Mouse (Mus musculus): ENCODE results near the gene Usp10. TPM values are rescaled to one million over a fixed set of nuclear protein-coding genes. Genes with fewer than 3 reads are reported as not detected.

Usp10 gene
- total RNA-seq, 2 experiments from 2014 or later: 86.4 to 88.9 TPM

DNA sequence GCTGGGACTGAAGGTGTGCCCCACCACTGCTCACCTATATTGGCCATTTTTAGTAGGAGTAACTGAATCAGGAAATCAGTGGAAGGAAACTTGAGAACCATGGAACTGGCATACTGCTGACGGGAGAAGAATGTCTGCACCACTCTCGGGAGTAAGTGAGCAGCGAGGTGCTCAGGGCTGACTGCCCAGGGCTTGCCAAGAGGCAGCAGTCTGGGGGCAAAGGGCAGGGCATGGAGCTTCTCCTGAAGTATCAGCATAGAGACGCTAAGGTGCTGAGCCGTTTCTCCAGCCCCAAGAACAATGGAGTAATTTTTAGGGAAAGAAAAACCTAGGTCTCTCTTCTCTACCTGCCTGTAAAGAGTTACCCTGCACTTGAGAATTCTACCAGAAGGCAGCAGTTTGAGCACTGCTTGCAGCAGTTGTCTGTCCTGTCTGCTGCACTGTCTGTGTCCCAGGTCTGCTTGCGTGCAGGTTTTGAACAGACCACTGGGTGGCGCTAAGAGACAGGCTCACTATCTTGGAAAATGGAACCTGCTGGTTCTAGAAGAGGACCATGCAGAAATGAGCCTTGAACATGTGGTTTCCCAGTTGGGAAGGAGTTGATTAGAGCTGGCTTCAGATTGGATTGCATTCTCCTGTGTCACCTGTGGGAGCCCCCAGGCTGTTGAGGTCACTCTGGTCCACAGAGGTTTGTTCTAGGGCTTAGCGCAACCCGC is 34.1 kb downstream of the Usp10 start:
- intact Hi-C loops (cut with DNase I): loop anchor here (1.0 kb wide), 2 partner anchors 127 to 134 kb away; no protein-coding TSS in a partner anchor
- Histone ChIP-seq H3K4me3 (no peak overlapping the region), H3K27ac (no peak overlapping the region)
- DNase-seq (ENCODE audit: extremely low spot score in 1 of 2, low spot score in 2 of 2): peak; percentile 73 to 84
- peak; percentile 92 for TF ChIP-seq CTCF (IDR thresholded peaks at IDR 0.05)

DNA sequence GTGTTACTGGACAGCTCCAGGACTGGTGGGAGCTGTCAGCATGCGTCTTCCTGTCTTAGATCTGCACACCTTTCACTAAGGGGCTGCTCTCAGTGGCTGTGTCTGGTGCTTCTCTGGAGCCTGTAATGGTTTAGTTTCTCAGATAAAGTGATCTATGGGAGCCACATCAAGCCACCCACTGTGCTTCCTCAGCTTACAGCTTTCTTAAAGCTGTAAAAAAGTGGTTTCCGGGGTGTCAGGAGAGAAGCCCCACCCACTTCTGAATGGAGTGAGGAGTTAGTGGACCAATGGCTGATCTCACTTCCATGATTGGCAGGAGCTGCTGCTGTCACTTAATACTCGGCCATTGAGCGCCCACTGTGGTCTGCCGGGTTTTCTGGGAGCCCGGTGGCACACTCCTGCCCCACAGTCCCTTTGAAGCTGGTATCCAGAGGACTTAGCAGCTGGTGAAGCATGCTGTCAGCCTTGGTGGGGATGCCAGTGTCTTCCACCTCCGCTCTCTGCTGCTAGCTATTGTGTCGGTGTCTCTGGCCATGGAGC is 36.2 kb downstream of the Usp10 start:
- Histone ChIP-seq H3K4me3 (no peak overlapping the region), H3K27ac (no peak overlapping the region)
- TF ChIP-seq CTCF (IDR thresholded peaks at IDR 0.05): no peak
- no peak for DNase-seq (ENCODE audit: extremely low spot score in 1 of 2, low spot score in 2 of 2)
- intact Hi-C loops (cut with DNase I): no loop called here

DNA sequence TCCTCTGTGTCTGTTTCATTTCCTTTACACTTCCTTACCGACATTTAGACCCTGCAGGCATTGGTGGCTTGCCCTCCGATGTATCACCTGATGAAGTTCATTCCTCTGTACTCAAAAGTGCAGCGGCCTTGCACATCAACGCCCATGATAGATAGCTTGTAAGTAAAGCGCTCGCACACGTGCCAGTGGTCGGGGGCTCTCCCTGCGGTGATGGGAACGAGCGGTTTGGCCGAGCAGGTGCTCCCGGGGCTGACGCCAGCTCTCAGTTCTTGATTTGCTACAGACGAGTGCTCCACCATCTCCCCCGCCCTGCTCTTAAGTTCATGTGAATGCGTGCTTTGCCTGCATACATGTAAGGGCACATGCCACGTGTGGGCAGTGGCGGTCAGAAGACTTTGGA is 37.5 kb downstream of the Usp10 start:
- no peak overlapping the region for H3K4me3 ChIP-seq
- intact Hi-C loops (cut with DNase I): no loop called here
- TF ChIP-seq CTCF (IDR thresholded peaks at IDR 0.05): no peak
- no peak for DNase-seq (ENCODE audit: extremely low spot score in 1 of 2, low spot score in 2 of 2)
- H3K27ac ChIP-seq: no peak overlapping the region

- Histone ChIP-seq H3K4me3 (no peak overlapping the region), H3K27ac (no peak overlapping the region)
- peak; percentile 45 to 47 for DNase-seq (ENCODE audit: extremely low spot score in 1 of 2, low spot score in 2 of 2)
- peak; percentile 3 for TF ChIP-seq CTCF (IDR thresholded peaks at IDR 0.05)
- intact Hi-C loops (cut with DNase I): no loop called here
Measured at GRCm38 (mm10) chr8:119948340-119948739, 38.2 kb downstream of the Usp10 start.

- H3K4me3 ChIP-seq: no peak overlapping the region
- DNase-seq (ENCODE audit: extremely low spot score in 1 of 2, low spot score in 2 of 2): no peak
- no peak for TF ChIP-seq CTCF (IDR thresholded peaks at IDR 0.05)
- H3K27ac ChIP-seq: peak overlapping the region; percentile 44; the same call in 1 of the 2 replicates
- intact Hi-C loops (cut with DNase I): loop anchor here (5.0 kb wide), 1 partner anchor 190 kb away; no protein-coding TSS in a partner anchor
Measured at GRCm38 (mm10) chr8:119952282-119952681, 42.1 kb downstream of the Usp10 start.

- Histone ChIP-seq H3K4me3 (no peak overlapping the region), H3K27ac (no peak overlapping the region)
- intact Hi-C loops (cut with DNase I): loop anchor here (5.0 kb wide), 1 partner anchor 190 kb away; no protein-coding TSS in a partner anchor
- no peak for TF ChIP-seq CTCF (IDR thresholded peaks at IDR 0.05)
- peak; percentile 36 to 41 for DNase-seq (ENCODE audit: extremely low spot score in 1 of 2, low spot score in 2 of 2)
Measured at GRCm38 (mm10) chr8:119952747-119953146, 42.6 kb downstream of the Usp10 start.

GRCm38 (mm10) chr8:119955333-119955732 is 45.2 kb downstream of the Usp10 start:
- intact Hi-C loops (cut with DNase I): no loop called here
- H3K27ac ChIP-seq: no peak overlapping the region
- DNase-seq (ENCODE audit: extremely low spot score in 1 of 2, low spot score in 2 of 2): no peak
- no peak overlapping the region for H3K4me3 ChIP-seq
- no peak for TF ChIP-seq CTCF (IDR thresholded peaks at IDR 0.05)

DNA sequence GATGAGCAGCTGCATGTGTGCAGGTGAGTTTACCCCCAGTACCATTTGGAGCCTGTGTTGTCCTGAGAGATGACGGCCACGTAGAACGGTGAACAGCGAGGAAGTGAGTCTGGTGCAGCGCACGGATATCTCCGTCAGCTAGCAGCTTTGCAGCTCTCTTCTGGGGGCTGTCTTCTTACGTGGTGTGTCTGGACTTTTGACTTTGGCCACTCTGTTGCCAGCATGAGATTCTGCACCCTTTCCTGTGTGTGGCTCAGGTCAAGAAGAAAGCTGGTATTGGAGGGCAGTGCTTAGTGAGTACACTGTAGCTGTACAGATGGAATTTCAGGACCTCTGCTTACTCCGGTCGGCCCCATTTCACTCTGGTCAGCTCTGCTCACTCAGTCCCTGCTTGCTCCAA is 47.9 kb downstream of the Usp10 start:
- no peak for TF ChIP-seq CTCF (IDR thresholded peaks at IDR 0.05)
- intact Hi-C loops (cut with DNase I): no loop called here
- no peak for DNase-seq (ENCODE audit: extremely low spot score in 1 of 2, low spot score in 2 of 2)
- Histone ChIP-seq H3K4me3 (no peak overlapping the region), H3K27ac (no peak overlapping the region)

DNA sequence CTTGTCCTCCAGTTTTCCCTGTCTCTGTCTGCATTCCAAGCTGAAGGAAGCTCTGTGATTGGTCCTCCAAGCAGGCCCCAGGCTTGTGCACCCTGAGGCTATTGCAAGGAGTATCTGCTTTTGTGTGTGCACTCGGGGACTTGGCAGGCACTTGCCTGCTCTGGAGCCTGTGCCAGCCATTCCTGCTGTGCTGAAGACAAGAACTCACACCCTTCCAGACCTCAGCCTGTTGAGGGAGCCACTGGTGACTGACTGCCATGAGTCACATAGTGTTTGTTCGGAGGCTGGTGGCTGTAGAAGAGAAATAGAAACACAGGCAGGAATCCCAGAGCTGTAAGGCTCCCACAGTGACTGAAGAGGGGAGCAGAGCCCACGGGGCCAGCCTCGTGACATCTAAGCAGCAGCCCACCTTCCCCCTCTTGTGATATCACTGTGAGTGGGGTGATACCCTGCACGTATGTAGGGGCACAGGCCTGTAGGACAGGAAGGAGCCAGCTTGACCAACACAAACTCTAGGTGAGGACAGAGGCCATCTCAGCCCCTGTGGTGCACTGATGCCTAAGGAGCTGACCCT is 50.5 kb downstream of the Usp10 start:
- H3K27ac ChIP-seq: peak overlapping the region; percentile 64
- no peak overlapping the region for H3K4me3 ChIP-seq
- peak; percentile 46 to 60 for DNase-seq (ENCODE audit: extremely low spot score in 1 of 2, low spot score in 2 of 2)
- no peak; the same call in 1 of the 2 replicates for TF ChIP-seq CTCF (IDR thresholded peaks at IDR 0.05)
- intact Hi-C loops (cut with DNase I): no loop called here

GRCm38 (mm10) chr8:119964859-119965258 is 54.7 kb downstream of the Usp10 start:
- no peak for TF ChIP-seq CTCF (IDR thresholded peaks at IDR 0.05)
- no peak for DNase-seq (ENCODE audit: extremely low spot score in 1 of 2, low spot score in 2 of 2)
- no peak overlapping the region for H3K4me3 ChIP-seq
- intact Hi-C loops (cut with DNase I): no loop called here
- no peak overlapping the region for H3K27ac ChIP-seq

DNA sequence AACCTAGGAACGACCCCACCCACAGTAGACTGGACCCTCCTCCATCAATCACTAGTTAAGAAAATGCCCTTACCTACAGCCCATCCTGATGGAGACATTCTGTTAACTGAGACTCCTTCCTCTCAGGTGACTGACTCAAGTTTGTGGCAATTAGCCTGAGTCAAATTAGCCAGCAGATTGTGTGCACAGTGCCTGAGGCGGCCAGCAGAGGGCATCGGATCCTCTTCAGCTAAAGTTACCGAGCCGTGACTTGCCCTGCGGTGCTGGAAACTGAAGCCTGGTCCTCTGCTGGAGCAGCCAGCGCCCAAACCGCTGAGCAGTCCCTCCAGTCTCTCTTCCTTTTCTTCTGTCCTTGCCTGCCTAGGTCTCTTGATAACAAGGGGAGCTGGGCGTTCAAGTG is 57.3 kb downstream of the Usp10 start:
- DNase-seq (ENCODE audit: extremely low spot score in 1 of 2, low spot score in 2 of 2): no peak
- Histone ChIP-seq H3K4me3 (no peak overlapping the region), H3K27ac (no peak overlapping the region)
- intact Hi-C loops (cut with DNase I): no loop called here
- peak; percentile 21; the same call in 1 of the 2 replicates for TF ChIP-seq CTCF (IDR thresholded peaks at IDR 0.05)

- DNase-seq (ENCODE audit: extremely low spot score in 1 of 2, low spot score in 2 of 2): peak; percentile 38 to 55
Measured at GRCm38 (mm10) chr8:119970169-119970568, 60.0 kb downstream of the Usp10 start.

More at GRCm38 (mm10) chr8:119970169-119970568, 60.0 kb downstream of the Usp10 start:
- H3K27ac ChIP-seq: no peak overlapping the region
- no peak for TF ChIP-seq CTCF (IDR thresholded peaks at IDR 0.05)
- intact Hi-C loops (cut with DNase I): no loop called here
- no peak overlapping the region for H3K4me3 ChIP-seq

Data from left cerebral cortex, adult 2 months (tissue).